Mouse (Mus musculus) cerebellum, postnatal 10 days (tissue): ENCODE data around the gene Ankrd13b.
"Not testable (repeated sequence)": the region's sequence is repeated elsewhere in the genome, so short reads cannot be mapped to it uniquely, and the experiment has no call there.

Experiments
- DNase-seq, 2 experiments: peaks; one replicate each; pipeline ENCODE4 v3.0.0; 2021; ENCODE audit warnings: mixed read lengths in 2 of 2

The Ankrd13b gene

GRCm38 (mm10) chr11:77489591-77490235 is at the start of gene Ankrd13b:
Gene Ankrd13b (minus strand): TSS chr11:77489678.
- DNase-seq: peak; percentile 90 to 92

DNA sequence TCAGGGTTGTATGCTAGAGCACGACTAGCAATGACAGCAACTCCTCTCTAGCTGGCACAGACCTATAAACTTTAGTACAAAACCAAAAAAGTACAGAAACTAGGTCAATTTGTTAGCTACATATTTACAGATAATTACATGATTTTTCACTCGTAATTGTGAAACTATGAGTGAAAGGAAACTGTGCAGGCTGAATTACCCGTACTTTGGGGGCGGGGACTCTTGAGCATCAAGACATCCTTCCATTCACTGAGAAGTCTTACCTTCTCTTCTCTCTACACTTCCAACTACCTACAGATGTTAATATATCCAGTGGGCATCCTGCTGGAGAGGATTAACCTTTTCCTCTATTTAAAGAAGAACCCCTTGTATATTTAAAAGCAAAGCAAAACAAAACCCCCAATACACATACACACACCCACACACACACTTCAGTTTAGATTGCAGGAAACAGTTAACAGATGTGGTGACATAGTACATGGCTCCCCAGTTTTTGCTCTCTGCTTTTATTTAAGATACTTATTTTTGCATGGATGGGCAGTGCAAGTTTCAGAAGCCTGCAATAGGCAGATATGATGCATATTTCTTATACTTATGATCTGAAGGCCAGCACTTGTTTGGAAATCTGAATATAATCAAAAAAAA is 42.8 kb upstream of the Ankrd13b start:
- no peak for DNase-seq

GRCm38 (mm10) chr11:77530862-77531261 is 41.4 kb upstream of the Ankrd13b start:
- DNase-seq: no peak

DNA sequence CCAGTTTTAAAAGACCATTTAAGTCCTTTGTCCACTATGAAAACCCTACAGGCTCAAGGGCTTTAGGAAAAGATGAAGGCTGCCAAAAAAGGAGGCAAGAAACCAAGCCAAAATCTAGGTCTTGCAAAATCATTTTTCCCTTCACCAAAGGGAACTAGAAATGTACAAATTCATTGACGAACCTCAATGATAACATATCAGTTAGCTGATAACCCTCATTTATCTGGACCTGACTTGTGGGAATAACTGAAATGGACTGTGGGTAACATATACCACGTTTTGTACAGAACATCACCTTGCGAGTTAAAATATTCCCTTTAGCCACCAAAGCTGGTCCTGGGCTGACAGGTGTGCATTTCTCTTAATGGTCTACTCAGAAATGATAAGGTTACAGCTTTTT is 40.2 kb upstream of the Ankrd13b start:
- no peak for DNase-seq

DNA sequence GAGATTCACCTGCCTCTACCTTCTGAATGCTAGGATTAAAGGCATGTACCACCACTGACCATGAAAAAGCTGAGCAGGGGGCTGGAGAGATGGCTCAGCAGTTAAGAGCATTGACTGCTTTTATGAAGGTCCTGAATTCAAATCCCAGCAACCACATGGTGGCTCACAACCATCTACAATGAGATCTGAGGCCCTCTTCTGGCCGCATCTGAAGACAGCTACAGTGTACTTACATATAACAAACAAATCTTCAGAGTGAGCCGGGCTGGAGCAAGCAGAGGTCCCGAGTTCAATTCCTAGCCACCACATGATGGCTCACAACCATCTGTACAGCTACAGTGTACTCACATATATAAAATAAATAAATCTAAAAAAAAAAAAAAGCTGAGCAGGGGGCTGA is 38.9 kb upstream of the Ankrd13b start:
- DNase-seq: not testable (repeated sequence)

DNA sequence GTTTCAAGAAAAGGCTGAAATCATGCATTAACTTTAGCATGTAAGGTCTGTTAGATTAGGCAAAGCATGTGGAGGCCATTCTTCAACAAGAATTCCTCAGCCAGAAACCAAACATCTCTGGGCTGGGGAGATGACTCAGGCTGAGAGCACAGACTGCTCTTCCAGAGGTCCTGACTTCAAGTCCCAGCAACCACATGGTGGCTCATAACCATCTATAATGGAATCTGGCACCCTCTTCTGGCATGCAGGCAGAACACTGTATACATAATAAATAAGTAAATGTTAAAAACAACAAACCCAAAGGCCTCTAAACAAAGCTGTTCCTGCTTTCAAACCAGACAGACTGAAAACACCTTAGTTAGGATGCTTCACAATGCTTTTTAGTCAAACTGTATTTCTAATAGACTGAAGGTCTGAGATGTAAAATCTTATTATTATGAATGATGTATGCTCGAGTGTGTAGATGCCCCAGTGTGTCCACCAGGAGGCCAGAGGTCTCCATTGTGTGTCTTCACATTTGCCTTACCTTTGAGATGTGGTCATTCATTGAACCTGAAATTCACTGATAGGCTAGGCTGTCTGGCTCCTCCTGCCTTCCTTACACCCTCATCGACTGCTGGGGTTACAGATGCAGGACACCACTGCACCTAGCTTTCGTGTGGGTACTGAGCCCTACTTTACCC is 36.5 kb upstream of the Ankrd13b start:
- DNase-seq: no peak

- peak; percentile 35 to 45 for DNase-seq
Observed at GRCm38 (mm10) chr11:77520601-77521529, 31.4 kb upstream of the Ankrd13b start.

DNA sequence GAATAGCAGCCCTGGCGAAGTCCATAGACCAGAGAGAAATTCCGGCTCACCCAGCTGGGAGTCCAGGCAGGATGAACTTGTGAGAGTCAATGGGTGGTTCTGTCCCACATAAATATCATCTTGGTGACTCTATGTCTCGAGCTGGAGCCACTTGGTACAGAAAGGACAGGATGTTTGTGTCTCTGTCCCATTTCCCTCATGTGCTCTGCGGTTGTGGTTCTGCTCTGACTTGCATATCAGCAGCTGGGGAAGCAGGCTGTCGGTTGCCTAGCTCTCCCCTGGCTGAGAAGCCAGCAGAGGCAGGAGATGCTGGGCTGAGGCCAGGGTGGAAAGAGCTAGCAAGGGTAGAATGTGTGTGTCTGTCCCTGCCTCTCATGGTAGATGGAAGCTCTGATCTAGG is 29.6 kb upstream of the Ankrd13b start, which contains the start of gene Gm10392:
Gene Gm10392 (minus strand): TSS at position 156 of the 400 bp plus-strand sequence.
- DNase-seq: no peak

- DNase-seq: no peak
Observed at GRCm38 (mm10) chr11:77518051-77518798, 28.7 kb upstream of the Ankrd13b start.

DNA sequence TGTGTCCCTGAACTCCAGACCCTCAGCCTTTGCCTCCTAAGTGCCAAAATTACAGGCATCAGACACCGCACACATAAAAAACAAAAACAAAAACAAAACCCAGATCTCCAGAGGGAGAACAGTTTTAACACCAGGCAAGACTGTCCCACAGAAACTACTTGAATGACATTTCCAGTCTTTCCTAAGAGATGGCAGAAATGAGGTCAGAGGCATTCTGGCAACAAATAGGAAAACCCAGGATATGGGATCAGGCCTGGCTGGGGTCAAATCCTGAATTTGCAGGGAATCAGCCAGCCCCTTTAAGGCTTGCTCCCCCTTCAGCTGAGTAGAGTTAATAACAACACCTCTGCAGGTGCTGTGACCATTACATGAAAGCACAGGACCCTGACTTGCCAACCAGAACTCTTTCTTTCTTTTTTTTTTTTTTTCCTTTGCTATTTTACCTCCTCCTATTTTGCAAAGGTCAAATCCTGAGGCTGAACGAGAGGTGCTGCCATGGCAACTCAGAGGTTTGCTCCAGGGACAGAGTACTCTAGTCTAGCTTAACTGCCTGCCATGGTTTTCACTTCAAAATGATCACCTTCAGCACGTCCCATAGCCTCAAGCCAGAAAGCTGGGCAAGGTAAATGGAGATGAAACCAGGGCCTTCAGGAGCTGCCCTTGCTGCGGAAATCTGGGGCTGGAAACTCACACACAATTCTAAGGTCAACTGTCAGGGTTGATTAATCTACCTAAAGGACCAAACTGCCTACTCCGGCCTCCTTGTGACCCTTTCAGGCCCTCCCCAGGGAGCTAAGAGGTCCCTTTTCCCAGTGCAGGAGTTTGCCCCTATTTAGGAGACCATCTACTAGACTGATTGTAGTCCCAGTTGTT is 27.3 kb upstream of the Ankrd13b start:
- no peak for DNase-seq

DNA sequence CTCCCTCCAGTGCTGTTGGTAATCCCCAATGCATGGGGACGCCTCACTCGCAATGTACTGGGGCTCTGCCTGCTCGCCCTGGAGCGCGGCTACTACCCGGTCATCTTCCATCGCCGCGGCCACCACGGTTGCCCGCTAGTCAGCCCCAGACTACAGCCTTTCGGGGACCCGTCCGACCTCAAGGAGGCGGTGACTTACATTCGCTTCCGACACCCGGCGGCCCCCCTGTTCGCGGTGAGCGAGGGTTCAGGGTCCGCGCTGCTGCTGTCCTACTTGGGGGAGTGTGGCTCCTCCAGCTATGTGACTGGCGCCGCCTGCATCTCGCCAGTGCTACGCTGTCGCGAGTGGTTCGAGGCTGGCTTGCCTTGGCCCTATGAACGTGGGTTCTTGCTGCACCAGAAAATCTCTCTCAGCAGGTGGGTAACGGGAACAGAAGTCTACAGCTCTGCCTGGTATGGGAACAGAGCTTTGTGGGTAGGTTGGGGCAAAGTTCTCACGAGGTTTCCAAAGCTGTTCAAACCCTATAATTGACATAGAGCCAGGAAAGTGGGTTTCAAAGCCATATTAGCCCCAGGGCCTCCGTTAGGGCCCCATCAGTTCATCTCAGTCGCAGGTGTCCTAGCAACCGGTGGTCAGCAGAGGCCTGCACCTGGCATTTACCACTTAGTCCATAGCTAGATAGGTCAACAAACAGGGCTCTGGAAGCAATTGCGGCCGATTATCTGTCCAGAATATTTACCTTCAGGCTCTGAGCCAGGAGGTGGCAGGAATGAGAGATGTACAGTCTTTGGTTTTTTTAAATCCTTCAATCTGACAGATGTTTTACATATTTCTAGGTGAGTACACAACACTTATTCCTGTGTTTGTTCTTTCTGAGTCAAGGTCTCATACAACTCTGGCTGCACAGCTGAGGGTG is 26.4 kb upstream of the Ankrd13b start, which contains the start of gene Trp53i13:
Gene Trp53i13 (minus strand): TSS at position 344 of the 916 bp plus-strand sequence.
- peak; percentile 28 to 31 for DNase-seq

DNA sequence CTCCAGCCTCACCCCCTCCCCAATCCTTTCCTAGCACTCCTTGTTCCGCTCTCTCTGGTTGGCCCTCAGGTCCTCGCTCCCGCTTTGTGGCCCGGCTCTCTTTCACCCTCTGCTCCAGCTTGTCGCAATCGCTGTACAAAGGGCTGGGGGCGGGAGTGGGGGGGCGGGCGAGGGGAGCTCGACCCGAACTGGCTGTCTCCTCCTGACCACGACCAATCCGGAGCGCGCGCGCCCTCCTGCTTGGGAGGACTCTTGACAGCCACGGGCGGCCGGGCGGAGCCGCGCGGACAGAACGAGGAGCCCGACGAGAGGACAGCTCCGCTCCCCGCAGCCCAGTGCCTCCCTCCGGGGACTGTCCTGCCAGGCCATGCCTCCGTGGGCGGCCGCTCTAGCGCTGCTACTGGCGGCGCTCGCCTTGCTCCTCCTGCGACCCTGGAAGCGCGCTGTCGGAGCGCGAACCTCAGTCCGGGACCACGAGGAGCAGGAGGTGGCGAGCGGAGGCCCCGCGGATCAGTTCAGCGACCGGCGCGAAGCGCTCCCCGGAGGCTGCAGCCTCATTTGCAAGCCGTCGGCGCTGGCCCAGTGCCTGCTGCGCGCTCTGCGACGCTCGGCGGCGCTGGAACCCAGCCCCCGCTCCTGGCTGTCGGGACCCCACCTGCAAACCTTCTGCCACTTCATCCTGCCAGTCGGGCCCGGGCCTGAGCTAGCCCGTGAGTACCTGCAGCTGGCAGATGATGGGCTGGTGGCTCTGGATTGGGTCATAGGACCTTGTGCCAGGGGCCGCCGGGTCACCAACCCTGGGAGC is 25.6 kb upstream of the Ankrd13b start, which contains the start of gene Abhd15:
Gene Abhd15 (plus strand): TSS at position 290 of the 805 bp plus-strand sequence.
- DNase-seq: peak; percentile 77 to 82

- no peak for DNase-seq
Observed at GRCm38 (mm10) chr11:77514281-77514831, 24.9 kb upstream of the Ankrd13b start.

GRCm38 (mm10) chr11:77513811-77514170 is 24.3 kb upstream of the Ankrd13b start:
- no peak for DNase-seq

- peak; percentile 89 to 95 for DNase-seq
Observed at GRCm38 (mm10) chr11:77512891-77513810, 23.7 kb upstream of the Ankrd13b start.

DNA sequence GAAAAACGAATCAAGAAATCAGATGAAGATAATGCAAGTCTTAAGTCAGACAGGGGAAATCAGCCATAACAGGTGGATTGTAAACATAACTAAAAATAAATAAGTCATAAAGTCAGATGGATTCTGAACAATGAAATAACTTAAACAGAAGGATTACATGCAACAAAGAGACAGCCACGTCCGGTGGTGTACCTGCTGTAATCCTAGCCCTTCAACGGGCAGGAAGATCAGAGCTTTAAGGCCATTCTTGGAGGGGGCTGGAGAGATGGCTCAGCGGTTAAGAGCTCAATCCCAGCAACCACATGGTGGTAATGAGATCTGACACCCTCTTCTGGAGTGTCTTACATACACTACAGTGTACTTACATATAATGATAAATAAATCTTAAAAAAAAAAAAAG is 21.9 kb upstream of the Ankrd13b start:
- no peak for DNase-seq
